Mouse (Mus musculus) ES-Bruce4 (cell line): Measurements from ENCODE around the gene Tanc1. TPM values are rescaled to one million over a fixed set of nuclear protein-coding genes. Genes with fewer than 3 reads are reported as not detected.
A peak's percentile ranks its signal among the peaks of the same experiment; 100 is the strongest.

Experiments used
- H3K27ac ChIP-seq: 2 replicates; pipeline ENCODE4 v1.5.1; 2012; ENCODE audit warnings: low read length, inconsistent platforms; ENCODE audit not compliant: insufficient read depth
- H3K27me3 ChIP-seq: 2 replicates; pipeline ENCODE4 v1.6.1; 2012; ENCODE audit warnings: mild to moderate bottlenecking, low read length, inconsistent platforms; ENCODE audit not compliant: control insufficient read depth, poor library complexity, insufficient read depth, severe bottlenecking
- H3K36me3 ChIP-seq: 2 replicates; pipeline ENCODE4 v1.6.1; 2012; ENCODE audit warnings: inconsistent platforms, mild to moderate bottlenecking, low read length, moderate library complexity; ENCODE audit not compliant: control insufficient read depth, poor library complexity, insufficient read depth, severe bottlenecking
- H3K4me1 ChIP-seq: one replicate; pipeline ENCODE4 v1.8.1; 2011; ENCODE audit warnings: low read length; ENCODE audit not compliant: control insufficient read depth, insufficient read depth
- H3K4me3 ChIP-seq: 2 replicates; pipeline ENCODE4 v1.5.1; 2011; ENCODE audit warnings: low read depth, mild to moderate bottlenecking, low read length
- H3K9ac ChIP-seq: 2 replicates; pipeline ENCODE4 v1.6.1; 2012; ENCODE audit warnings: low read depth, mild to moderate bottlenecking, inconsistent platforms; ENCODE audit not compliant: poor library complexity, severe bottlenecking
- H3K9me3 ChIP-seq: replicated peaks from 2 replicates; pipeline ENCODE4 v1.6.1; 2012; ENCODE audit warnings: mild to moderate bottlenecking, low read length, inconsistent platforms; ENCODE audit not compliant: control insufficient read depth, poor library complexity, insufficient read depth, severe bottlenecking
- CTCF ChIP-seq: IDR thresholded peaks from one replicate; pipeline ENCODE4 v1.8.1; 2011; ENCODE audit warnings: low read depth, low read length
- EP300 ChIP-seq: IDR thresholded peaks from 2 replicates; pipeline ENCODE4 v1.6.1; 2011; ENCODE audit warnings: low read depth, low read length; ENCODE audit not compliant: insufficient read depth
- POLR2A ChIP-seq: IDR thresholded peaks from one replicate; pipeline ENCODE4 v1.8.1; 2011; ENCODE audit warnings: low read length; ENCODE audit not compliant: insufficient read depth
- polyA plus RNA-seq: library from polyadenylated mRNA; stranded (reverse); fragments of >200 nt; gene quantifications from 2 replicates; pipeline ENCODE4 v1.2.4, GENCODE M21; 2011; ENCODE audit warnings: low read depth; ENCODE audit not compliant: missing spikeins, insufficient read depth, insufficient read length

Gene Tanc1
- polyA plus RNA-seq, 1 experiment: 62.4 TPM

DNA sequence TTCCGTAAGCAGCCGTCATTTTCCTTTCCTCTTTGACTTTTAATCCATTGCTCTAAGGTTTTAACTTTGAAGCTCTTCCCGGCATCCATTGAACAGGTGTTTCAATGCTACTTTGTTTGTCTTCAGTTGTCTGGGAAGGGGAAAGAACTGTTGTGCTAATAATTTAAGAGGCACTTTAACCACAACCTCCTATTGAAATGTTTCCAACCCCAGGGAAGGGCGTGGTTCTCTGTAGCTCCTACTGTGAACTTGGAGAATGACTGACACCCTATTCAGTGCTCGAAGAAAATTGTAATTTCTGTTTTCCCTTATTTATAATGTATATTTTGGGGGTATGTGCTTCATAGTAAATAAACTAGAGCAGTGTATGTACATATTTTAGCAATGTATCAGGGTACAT is 168.4 kb downstream of the Tanc1 start:
- no peak for TF ChIP-seq EP300
- TF ChIP-seq POLR2A: no peak
- TF ChIP-seq CTCF: no peak
- Histone ChIP-seq H3K36me3 (no peaks in the 10 kb centered on the region), H3K27ac (peak overlapping the region; percentile 22), H3K27me3 (no peaks in the 10 kb centered on the region), H3K9me3 (no peaks in the 10 kb centered on the region), H3K4me1 (peaks cover 7% of the 10 kb centered on the region), H3K9ac (no peak overlapping the region), H3K4me3 (no peak overlapping the region)

DNA sequence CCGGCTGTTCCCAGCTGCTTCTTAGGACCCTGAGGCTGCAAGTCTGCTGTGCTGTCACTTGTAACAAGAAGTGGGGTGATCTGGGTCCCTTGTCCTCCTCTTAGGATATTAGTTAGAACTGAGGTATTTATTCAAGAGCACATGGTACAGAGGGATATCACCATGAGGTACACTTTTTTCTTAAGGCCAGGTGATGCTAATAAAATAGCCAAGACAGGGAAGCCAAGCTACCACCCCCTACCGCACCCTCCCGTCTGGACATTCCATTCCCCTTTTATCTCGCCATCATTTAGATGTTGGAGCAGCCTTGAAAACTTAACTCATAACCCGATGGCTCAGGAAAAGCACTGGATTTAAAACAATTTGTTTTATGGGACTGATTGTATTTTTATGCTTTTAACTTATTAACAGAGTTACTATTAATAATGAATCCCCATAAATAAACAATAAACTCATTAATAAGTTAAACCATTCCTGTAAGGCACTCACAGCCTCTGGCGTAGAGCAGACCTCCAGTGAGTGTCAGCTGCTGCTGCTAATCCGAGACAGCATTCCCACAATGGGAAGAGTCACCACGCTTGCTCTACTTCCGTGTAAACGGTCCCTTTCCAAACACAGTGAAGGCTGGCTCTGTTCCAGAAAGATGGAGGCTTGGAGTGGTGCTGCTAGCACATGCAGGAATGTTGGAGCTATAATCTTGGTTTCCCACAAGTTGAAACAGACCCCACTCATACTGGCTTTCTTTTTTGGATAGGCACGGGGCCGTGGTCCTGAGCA is 171.4 kb downstream of the Tanc1 start:
- H3K9ac ChIP-seq: no peak overlapping the region
- H3K27ac ChIP-seq: no peak overlapping the region
- H3K4me3 ChIP-seq: no peak overlapping the region
- TF ChIP-seq POLR2A: no peak
- TF ChIP-seq EP300: no peak
- no peak for TF ChIP-seq CTCF
- H3K36me3 ChIP-seq: no peaks in the 10 kb centered on the region
- H3K4me1 ChIP-seq: peaks cover 7% of the 10 kb centered on the region
- no peaks in the 10 kb centered on the region for H3K27me3 ChIP-seq
- H3K9me3 ChIP-seq: no peaks in the 10 kb centered on the region

DNA sequence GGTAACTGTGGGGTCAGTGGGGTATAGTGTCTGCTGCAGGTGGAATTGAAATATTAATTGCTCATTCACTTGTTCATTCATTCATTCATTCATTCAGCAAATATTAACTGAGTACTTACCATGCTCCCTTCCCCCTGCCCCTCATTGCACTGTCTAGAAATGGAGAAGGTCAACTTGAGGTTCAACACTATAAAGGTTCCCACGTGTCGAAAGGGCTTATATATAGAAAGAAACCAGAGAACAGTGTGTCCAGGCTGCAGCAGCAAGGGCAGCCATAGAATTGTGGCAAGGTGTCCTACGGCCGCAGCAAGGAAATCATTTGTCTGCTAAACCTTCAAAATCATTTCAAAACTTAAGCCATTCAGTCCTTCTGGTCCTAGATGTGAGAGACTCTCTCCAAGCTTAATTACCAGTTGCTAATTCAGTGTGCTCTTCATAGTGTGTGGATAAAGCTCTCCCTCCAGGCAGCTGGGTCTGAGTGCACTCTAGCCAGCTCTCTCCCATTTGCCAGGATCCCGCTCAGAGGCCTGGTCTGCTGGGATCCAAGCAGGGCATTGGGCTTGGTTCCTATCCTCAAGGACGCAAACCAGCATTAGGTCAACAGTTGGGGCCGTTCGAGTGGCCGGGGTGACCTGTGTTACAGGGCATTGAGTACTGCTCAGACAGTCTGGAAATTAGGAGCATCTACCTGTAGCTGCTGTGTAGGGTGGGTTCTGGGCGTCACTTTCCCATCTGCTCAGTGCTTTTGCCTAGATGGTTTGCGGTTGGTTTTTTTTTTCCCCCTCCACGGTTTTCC is 172.2 kb downstream of the Tanc1 start:
- Histone ChIP-seq H3K9me3 (no peaks in the 10 kb centered on the region), H3K27ac (no peak overlapping the region), H3K4me3 (no peak overlapping the region), H3K4me1 (peaks cover 7% of the 10 kb centered on the region), H3K27me3 (no peaks in the 10 kb centered on the region), H3K36me3 (no peaks in the 10 kb centered on the region), H3K9ac (no peak overlapping the region)
- TF ChIP-seq POLR2A: no peak
- no peak for TF ChIP-seq EP300
- TF ChIP-seq CTCF: no peak

DNA sequence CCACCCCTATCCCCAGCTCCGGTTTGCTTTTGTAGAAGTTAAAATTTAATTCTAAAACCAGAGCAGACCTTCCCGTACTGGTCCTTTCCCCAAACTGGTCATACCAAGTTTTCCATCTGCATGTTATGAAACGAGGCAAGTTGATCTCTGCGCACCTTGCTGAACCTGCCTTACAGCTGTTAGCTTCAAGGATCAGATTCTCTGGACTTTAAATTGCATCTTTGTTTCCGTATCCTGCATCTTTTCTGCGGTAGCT is 172.7 kb downstream of the Tanc1 start:
- Histone ChIP-seq H3K4me3 (no peak overlapping the region), H3K36me3 (no peaks in the 10 kb centered on the region), H3K9ac (no peak overlapping the region), H3K4me1 (peaks cover 4% of the 10 kb centered on the region), H3K27ac (no peak overlapping the region), H3K9me3 (no peaks in the 10 kb centered on the region), H3K27me3 (no peaks in the 10 kb centered on the region)
- no peak for TF ChIP-seq CTCF
- no peak for TF ChIP-seq POLR2A
- no peak for TF ChIP-seq EP300

DNA sequence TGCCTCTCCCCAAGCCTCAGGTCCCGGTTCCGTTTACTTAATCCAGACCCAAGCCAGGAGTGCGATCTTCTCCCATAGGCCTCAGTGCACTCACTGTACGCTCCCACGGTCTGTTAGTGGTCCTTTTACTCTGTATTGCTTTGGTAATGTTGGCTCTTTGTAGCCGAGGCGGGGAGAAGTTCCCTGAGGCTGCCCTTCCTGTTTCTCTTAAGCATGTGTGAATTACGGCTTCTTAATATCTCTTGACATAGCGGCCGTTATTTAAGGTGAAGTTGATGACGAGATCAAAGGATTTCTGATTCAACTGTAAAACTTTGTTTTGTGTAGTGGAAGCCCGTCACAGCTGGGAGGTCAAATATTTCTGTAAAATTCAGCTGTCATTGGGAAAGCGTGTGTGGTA is 173.8 kb downstream of the Tanc1 start:
- H3K36me3 ChIP-seq: no peaks in the 10 kb centered on the region
- no peak overlapping the region for H3K27ac ChIP-seq
- H3K9me3 ChIP-seq: no peaks in the 10 kb centered on the region
- H3K4me1 ChIP-seq: no peaks in the 10 kb centered on the region
- TF ChIP-seq CTCF: no peak
- TF ChIP-seq POLR2A: no peak
- TF ChIP-seq EP300: no peak
- no peak overlapping the region for H3K4me3 ChIP-seq
- no peaks in the 10 kb centered on the region for H3K27me3 ChIP-seq
- H3K9ac ChIP-seq: no peak overlapping the region
